Mouse (Mus musculus): Measurements from ENCODE around the gene Pigo.

The Pigo gene

DNA sequence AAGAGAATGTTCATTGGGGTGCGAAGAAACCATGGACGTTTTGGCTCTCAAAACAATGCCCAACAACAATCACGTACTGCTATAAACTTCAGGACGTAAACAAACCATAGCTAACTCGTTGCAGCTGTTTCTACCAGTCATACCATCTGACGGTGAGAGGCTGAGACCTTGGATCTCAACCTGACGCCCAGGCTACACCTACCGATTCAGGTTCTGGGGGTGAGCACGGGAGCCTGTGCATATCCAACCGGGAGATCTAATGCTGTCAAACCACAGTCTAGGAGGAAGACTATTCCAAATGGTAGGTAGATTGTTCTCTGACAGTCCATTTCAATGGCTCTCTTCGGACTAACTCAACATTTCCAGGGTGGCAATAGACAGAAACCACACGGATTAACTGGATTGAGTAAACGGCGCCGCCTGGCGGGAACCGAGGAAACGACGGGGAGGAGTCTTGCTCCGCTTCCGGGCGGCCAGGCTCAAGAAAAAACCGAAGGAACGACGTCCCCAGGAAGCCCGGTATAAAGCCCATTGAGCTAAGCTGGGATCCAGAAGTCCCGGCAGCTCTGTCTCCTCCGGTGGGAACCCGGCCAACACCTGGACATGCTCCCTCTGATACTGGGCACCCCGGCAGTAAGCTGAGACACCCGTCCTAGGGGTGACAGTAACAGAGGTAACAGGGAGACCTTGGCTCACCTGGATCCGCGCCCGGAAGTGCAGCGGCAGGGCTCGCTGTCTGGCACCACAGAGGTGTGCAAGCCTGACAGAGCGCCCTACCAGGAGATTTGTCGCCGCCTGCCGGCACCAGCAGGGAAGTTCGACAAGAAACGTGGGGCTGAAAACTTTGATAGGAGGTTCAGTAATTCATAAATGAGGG lies at the start of gene Pigo:
Gene Pigo, minus strand, starts transcription at position 736 of the 877 bp plus-strand sequence.
- DNase-seq (ENCODE audit: low read depth, low spot score) = peak; percentile 89

DNA sequence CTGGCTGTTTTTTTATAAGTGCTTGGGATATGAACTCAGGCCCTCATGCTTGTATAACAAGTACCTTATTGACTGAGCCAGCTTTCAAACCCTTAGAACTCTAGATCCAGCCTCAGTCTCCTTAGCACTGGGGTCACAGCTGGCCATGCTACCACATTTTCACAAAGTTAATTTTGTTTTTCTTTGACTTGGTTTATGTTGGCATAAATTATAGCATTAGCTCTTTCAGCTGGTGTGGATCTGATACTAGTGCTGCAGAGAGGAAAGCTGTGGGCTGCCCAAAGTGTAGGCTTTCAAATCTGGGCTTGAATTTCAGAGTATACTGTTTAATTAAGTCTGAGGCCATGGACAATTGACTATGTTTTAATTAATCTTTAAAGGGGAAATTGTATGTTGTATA lies 49.3 kb upstream of the Pigo start:
- no peak for DNase-seq (ENCODE audit: low read depth, low spot score)

DNA sequence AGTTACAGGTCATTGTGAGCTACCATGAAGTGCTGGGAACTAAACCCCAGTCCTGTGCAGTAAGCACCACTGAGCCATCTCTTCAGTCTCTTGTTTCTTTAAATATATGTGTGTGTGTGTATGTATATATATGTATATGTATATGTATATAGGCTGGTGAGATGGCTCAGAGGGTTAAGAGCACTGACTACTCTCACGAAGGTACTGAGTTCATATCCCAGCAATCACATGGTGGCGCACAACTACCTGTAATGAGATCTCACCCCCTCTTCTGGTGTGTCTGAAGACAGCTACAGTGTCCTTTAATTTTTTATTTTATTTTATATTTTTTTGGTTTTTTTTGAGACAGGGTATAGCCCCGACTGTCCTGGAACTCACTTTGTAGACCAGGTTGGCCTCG lies 39.9 kb upstream of the Pigo start:
- no peak for DNase-seq (ENCODE audit: low read depth, low spot score)

DNA sequence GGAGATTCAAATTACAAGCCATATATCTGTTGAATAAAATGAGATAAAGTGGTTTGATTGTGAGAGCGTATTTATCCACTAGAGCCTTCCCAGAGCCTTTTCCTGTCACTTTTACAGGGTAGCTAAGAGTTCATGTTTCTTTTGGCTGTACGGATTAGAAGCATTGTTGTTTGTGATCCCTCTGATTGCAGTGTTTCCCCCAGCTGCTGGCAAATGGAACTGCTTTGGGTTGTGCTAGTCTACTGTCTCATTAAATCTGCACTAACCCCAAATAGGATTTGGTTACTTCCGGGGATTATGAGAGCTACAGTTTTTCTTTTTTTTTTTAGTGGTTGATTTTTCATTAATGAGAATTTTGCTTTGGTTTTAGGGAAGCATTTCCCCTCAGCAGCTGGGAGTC lies 34.7 kb upstream of the Pigo start:
- no peak for DNase-seq (ENCODE audit: low read depth, low spot score)

DNA sequence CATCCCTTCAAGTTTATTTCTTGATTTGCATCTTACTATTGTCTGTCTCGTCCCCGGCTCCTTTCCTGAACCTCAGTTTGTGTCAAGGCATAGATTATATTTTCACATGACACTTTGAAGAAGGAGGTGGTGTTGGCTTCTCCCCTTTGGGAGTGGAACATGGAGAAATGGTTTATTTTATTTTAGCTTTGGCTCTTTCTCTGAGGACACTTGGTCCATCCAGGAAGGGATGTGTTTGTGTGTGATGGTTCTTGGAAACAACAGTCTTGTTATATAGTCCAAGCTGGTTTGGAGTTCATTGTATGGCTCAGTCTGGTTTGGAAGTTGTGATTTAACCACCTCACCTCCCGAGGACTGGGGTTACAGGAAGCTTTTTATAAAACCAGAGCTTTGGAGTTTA lies 34.1 kb upstream of the Pigo start:
- no peak for DNase-seq (ENCODE audit: low read depth, low spot score)

DNA sequence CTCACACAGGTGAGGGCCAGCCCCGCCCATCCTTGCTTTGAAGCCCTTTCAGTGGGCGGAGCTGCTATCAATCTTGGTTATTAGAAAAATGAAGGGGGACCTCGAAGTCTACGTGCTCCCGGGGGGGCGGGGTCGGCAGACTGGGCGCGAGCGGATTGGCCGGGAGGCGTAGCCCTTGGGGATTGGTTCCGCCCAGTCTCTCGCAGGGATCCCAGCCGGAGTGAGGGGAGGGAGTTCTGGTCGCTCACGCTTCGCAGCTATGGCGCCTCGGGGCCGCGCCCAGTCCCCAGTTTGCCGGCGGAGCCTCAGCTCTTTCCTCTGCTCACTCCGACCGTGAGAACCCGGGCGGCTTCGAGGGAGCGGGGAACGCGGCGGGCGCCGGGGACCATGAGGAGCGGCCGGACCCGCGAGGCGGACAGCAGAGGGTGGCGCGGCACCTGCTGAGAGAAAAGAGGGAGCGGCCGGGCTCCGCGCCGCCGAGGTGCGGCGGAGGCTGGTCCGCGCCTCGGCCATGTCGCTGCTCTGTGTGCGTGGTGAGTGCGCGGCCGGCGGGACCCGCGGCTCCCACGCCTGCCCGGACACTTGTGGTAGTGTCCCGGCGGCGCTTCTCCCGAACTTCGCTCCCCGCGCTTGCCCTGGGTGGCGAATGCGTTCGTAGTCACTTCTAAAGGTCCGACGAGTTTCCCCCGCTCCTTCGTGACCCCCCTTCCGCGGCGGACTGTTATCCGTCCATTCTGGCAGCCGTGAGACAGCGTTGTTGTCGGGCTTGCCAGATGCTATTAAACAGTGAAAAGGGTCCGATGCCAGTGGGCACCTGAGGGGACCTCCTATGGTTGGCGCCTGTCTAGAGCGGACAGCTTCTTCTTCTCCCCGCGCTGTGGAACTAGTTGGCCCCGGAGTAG lies 33.4 kb upstream of the Pigo start, which contains the start of gene Unc13b:
Gene Unc13b, plus strand, starts transcription at position 201 of the 902 bp plus-strand sequence.
- DNase-seq (ENCODE audit: low read depth, low spot score) = peak; percentile 48

DNA sequence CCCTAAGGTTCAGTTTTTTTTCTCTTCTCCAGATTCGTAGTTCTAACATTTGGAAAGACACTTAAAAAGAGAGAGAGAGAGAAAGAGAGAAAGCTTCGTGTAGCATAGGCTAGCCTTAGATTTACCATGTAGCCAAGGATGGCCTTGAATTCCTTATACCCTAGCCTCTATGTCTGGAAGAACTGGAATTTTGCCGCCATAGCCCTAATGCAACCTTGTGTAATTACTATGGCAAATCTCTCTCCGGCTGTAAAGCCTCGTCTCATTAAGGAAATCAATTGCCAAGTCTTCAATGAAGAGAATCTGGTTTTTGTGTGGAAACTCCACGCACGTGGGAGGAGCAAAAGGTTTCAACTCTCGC lies 32.8 kb upstream of the Pigo start:
- no peak for DNase-seq (ENCODE audit: low read depth, low spot score)

DNA sequence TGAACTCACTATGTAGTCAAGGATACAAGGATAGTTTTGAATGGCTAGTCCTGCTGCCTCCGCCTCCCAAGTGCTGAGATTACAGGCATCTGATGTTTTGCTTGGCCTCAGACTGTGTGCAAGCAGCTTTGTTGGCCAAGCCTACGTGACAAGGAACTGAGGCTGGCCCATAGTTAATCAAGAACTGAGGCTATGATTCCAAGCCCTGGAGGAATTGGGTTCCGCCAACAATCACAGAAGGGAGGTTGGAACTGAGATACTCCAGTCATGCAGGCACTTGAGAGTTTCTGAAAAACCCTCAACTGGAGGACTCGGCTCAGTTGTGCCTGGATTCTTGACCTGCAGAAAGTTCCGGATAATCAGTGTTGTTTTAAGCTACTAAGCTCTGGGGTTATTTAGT lies 32.0 kb upstream of the Pigo start:
- no peak for DNase-seq (ENCODE audit: low read depth, low spot score)

DNA sequence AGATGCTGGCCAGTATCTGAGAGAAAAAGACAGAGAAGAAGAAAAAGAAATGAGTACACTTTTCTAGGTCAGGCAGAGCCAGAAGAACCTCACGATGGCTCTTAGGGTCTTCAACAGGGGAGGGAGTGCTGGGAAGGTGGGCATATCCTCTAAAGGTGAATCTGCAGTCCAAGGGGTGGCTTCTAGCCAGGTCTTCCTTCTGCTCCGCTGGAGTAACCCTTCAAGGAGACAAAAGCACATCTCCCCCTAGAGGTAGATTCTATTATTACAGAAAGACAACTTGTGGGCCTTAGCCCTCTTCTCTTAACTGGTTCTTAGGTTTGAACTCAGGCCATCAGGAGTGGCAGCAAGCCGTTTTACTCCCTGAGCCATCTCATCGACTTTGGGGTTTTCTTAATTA lies 27.0 kb upstream of the Pigo start:
- DNase-seq (ENCODE audit: low read depth, low spot score) = peak; percentile 64

DNA sequence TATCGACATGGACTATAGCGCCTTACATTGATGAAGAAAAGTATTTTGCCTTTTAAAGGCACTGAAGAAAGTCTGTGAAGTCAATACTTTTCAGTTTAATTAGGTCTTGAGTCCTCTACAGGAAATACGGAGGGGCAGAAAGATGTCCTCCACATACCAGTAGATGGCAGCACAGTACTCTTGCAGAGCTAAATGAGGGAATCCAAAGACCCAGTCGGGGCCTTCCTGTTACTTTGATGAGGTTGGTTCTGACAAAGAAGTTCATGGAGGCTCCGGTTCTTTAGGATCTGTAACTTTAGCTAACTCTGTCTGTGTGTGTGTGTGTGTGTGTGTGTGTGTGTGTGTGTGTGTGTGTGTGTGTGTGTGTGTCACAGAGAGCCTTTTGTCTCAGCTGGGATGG lies 21.6 kb upstream of the Pigo start:
- DNase-seq (ENCODE audit: low read depth, low spot score) = peak; percentile 50

DNA sequence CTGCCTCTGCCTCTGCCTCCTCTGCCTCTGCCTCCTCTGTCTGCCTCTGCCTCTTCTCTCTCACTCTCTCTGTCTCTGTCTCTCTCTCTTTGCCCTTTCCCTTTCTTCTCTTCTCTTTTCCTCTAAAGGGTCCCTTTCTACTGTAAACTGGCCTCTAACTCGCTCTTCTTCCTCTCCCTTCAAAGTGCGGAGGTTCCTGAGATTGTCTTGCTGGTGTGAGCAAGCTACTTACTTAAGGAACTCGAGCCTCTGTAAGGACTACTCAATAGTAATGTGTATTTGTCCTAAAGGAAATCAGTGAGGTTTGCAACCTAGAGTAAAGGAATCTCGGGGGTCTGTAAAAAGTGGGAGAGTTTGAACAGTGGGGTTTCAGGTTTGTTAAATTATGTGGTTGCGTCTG lies 21.0 kb upstream of the Pigo start:
- DNase-seq (ENCODE audit: low read depth, low spot score) = no peak

DNA sequence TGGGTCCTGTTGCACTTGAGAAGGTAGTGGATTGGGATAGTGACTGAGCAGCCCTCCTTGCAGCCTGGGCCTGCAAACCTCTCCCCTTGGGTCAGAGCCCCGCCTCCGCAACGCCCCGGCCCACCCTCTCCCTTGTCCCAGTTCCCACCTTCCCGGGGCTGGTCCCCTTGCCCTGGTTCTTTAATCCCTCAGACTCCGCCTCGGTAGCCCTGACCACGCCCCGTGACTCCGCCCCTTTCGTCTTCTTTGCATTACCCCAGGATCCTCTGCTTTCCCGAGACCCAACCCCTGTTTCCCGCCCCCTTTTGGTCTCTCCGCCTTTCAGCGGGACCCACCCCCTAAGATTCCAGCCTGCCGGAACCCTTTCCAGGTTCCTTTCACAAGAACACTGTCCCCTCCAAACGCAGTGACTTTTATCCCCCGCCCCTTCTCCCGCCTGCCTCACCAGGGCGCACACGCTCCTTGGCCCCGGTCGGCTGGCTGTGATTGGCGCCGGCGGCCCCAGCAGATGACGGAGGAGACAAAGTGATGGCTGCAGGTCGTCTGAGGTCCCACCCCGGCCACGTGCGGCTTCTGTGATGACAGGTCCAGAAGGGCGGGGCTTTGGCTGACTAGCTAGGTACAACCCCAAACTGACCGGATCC lies 20.2 kb upstream of the Pigo start, which contains the start of gene Fam214b:
Gene Fam214b, minus strand, starts transcription at position 562 of the 644 bp plus-strand sequence.
- peak; percentile 65 for DNase-seq (ENCODE audit: low read depth, low spot score)

DNA sequence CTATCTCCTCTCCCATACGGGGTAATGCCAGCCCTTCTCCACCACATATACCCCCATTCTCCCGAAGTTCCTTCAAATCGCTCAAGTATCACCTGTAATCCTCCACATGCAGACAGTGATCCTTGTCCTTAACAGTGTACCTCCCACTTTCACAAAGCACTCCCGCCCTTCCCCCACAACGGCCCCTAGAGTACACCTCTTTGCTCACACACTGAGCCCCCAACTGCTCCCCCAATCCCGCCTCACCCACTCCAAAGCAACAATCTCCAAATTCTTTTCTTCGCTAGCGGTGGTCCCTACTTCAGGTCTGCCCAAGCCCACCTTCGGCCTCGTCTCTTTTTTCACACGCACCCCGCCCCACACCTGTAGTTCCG lies 19.7 kb upstream of the Pigo start:
- no peak for DNase-seq (ENCODE audit: low read depth, low spot score)

DNA sequence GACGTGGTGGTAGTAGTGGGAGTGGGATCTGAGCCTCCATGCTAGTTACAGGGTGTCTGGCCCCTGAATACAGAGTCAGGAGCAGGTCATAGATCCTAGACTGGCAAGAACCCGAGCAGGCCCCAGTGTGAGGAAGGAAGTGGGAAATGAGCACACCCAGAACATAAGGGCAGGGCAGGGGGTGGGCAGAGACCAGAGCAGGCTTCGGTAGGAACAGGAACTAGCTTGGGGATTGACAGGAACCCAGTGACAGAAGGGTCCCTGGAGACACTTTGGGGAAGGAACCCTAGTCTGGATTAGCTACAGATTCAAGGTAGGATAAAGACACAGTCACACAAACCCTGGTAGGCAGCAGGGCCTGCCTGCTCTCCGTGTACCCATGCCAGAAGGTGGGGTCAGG lies 19.1 kb upstream of the Pigo start:
- DNase-seq (ENCODE audit: low read depth, low spot score) = no peak

DNA sequence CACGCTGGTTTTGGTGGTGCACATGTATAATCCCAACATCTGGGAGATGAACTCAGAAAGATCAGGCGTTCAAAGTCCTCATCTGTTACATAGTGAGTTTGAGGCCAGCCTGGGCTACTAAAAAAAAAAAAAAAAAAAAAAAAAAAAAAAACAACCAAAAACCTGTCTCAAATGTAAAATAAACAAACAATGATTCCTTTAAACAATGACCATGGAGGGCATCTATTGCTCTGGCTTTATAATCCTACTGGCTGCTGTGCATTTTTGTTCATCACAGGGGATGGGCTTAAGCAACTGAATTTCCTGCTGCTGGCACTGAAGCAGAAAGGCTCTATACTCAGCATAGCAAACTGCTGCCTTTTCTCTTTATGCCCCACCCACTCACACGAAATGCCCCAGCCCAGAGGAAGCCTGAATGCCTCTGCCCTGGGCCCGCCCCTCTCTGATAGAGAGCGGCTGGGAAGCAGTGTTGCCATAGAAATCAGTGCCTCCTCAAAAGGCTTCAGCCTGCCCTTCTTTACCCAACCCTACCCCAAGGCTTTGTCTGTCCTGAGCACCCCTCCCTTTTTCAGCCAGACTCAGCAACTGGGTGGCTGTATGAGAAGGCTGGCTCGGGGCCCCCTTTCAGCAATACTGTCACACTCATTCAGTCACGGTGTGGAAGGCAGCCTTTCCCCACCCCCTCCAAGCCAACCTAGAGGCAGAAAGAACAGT lies 18.2 kb upstream of the Pigo start:
- DNase-seq (ENCODE audit: low read depth, low spot score) = no peak

DNA sequence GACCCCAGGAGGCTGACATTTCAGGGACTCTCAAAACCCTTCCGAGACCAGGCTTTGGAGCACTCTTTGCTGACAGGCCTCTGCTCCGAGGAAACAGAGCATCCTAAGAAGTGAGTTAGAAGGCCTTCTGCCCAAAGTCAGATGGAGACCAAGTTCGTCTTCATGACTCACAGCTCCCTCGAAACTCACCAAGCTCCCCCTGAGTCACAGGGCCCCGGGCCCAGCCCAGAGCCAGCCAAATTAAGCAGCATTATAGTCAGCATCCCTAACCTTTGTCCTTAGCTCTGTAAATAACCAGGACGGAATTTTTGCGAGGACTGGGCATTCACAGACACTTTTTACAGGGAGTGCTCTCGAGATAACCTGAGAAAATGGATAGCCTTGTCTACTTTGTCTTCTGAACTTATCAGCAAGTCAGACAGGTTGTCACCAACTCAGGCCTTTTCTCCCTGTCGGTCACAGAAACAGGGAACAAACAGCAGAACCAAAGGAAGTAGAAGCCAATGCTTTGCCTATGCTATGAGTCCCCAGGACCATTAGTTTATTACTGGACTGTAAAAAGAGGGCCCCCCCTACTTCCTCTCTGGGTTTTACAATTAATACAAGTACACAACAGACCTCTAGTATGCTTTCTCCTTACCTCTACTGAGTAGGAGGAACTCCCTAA lies 15.4 kb upstream of the Pigo start:
- no peak for DNase-seq (ENCODE audit: low read depth, low spot score)

DNA sequence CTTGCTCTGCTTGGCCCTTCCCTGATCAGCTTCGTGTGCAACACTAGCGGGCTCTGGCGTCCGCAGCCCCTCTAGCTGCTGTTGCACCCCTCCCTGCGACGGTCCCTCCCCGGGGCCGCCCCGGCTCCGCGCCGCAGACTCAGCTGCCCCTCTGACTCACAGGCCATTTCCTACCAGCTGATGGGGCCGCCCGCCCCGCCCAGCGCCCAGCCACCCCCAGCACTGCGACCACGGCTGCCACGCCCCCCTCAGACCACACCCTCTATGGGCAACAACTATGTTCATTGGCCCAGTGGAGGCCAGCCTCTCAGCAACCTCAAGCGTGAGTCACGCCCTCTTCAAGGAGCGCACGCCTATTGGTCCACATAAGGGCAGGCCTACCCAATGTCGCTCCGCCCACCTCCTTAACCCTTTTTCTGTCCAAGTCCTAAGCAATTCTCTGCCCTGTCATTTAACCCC lies 14.5 kb upstream of the Pigo start:
- peak; percentile 97 for DNase-seq (ENCODE audit: low read depth, low spot score)

DNA sequence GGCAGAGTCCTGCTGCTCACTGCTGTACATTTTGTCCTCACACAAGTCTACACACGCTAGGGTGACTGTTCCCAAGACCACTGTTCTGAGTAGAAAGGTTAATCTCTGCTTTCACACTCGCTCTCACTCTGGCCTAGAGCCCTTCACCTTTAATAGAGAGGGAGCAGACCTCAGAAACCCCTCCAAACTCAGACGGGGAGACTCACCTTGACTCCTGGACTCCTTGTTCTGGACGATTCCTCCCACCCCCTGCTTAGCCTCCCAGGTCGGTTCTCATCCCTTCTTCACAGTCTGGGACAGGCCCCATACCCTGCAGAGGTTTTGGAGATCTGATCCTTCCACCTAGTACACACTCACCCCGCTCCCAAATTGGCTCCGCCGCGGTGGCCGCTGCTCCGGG lies 14.0 kb upstream of the Pigo start:
- peak; percentile 32 for DNase-seq (ENCODE audit: low read depth, low spot score)

DNA sequence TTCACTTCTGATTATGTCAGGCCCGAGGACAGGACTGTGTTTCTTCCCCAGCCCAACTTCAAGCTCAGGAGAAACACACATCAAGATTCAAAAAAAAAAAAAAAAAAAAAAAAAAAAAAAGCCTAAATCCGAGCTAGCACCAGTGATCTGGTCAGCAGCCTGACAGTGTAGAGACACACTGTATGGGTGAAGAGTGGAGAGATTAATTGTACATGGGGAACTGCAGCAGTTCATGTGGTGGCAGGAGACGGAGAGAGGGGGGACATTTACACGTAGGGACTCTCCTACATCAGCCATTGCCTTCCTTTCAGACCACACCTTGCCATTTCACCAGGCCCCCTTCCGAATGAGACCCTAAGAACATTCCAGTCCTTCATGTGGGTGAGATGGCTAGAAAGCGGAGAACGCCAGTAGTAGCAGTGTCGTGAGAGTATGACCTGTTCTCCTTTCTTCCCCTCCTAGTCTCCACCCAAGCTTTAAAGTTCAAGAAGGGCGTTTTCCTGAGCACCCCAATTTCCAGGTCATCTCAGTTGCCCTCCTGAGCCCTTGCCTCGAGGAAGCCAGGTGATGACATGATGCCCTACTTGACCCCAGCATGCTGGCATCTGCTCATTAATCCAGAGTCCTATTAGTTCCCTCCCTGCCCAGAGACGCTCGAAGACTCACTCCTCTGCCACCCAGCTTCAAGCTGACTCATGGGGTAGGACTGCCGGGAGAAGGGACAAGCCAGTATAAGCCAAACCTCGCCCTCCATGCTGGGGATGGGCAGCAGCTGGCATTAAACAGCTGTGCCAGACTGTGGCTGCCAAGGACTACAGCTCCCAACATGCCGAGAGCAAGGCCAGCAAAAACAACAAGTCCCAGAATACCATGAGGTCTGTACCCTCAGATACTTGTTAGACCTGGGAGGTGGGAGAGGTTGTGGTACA lies 13.2 kb upstream of the Pigo start:
- DNase-seq (ENCODE audit: low read depth, low spot score) = peak; percentile 67
